Mouse (Mus musculus): ENCODE data around the gene Tmem54. TPM values are rescaled to one million over a fixed set of nuclear protein-coding genes. Genes with fewer than 3 reads are reported as not detected.
A peak's percentile ranks its signal among the peaks of the same experiment; 100 is the strongest.

The Tmem54 gene
- polyA plus RNA-seq, 1 experiment from 2014 or later = 1.5 TPM

DNA sequence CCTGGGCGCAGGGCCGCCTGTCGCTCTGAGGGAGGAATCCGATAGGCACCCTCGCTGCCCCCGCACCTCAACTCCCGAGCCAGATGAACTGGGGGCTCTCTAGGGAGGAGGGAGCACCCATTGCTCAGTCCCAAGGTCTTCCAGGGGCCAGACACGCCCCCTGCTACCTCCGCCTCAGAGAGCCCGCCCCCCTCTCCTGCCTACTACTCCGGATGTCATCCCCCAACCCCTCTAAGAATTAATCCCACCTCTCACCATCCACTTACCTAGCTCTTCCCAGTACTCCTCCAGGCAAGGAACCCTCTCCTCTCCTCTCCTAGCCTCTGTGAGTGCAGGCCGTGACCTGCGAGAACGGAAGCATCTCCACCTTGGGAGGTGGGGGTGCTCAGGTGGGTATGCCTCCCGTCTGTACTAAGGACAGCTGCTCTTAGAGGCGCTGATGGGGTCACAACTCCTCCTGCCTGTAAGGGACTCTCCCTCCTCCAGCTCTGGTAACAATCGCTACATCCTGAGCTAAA, 16.3 kb downstream of the Tmem54 start, which contains the start of gene Hpca:
Hpca (minus strand) TSS at position 468 of the 518 bp plus-strand sequence.
- ATAC-seq (replicated peaks; ENCODE audit: low FRiP score) = no peak
- peak within 1 kb of the TSS; percentile 37 for H3K9ac ChIP-seq (ENCODE audit: low read length)
- no peak for DNase-seq (ENCODE audit: low spot score)
- WGBS = under 1% methylated on average over 15 of the region's 17 CpGs
- H3K27ac ChIP-seq (ENCODE audit: low read depth, low read length) = no peak within 1 kb of the TSS
- H3K9me3 ChIP-seq (ENCODE audit: control insufficient read depth, low read length) = no peaks in the 10 kb centered on the region
- H3K4me3 ChIP-seq (ENCODE audit: low read depth, low read length) = peak within 1 kb of the TSS; percentile 33
- peaks cover 12% of the 10 kb centered on the region for H3K4me1 ChIP-seq (replicated peaks; ENCODE audit: control insufficient read depth, insufficient read depth, low read length)
- peaks cover 31% of the 10 kb centered on the region for H3K27me3 ChIP-seq (ENCODE audit: control insufficient read depth, insufficient read depth, low read length)
- H3K36me3 ChIP-seq (ENCODE audit: control insufficient read depth, insufficient read depth, low read length) = no peaks in the 10 kb centered on the region
- peak within 1 kb of the TSS; percentile 83 for H3K4me2 ChIP-seq (ENCODE audit: low read depth, low read length, severe bottlenecking)

GRCm38 (mm10) chr4:129122107-129122506, 16.8 kb downstream of the Tmem54 start:
- Histone ChIP-seq H3K4me1 (replicated peaks; ENCODE audit: control insufficient read depth, insufficient read depth, low read length) (peaks cover 12% of the 10 kb centered on the region), H3K27me3 (ENCODE audit: control insufficient read depth, insufficient read depth, low read length) (peaks cover 31% of the 10 kb centered on the region), H3K4me2 (ENCODE audit: low read depth, low read length, severe bottlenecking) (no peak overlapping the region), H3K36me3 (ENCODE audit: control insufficient read depth, insufficient read depth, low read length) (no peaks in the 10 kb centered on the region), H3K9ac (ENCODE audit: low read length) (no peak overlapping the region), H3K4me3 (ENCODE audit: low read depth, low read length) (no peak overlapping the region), H3K27ac (ENCODE audit: low read depth, low read length) (no peak overlapping the region), H3K9me3 (ENCODE audit: control insufficient read depth, low read length) (no peaks in the 10 kb centered on the region)
- no peak for DNase-seq (ENCODE audit: low spot score)
- 40% methylated on average over 9 of the region's 9 CpGs for WGBS
- ATAC-seq (replicated peaks; ENCODE audit: low FRiP score) = no peak

GRCm38 (mm10) chr4:129122719-129123118, 17.4 kb downstream of the Tmem54 start:
- no peak overlapping the region for H3K27ac ChIP-seq (ENCODE audit: low read depth, low read length)
- DNase-seq (ENCODE audit: low spot score) (no peak), ATAC-seq (replicated peaks; ENCODE audit: low FRiP score) (no peak)
- no peak overlapping the region for H3K4me2 ChIP-seq (ENCODE audit: low read depth, low read length, severe bottlenecking)
- no peaks in the 10 kb centered on the region for H3K9me3 ChIP-seq (ENCODE audit: control insufficient read depth, low read length)
- H3K36me3 ChIP-seq (ENCODE audit: control insufficient read depth, insufficient read depth, low read length) = no peaks in the 10 kb centered on the region
- peaks cover 31% of the 10 kb centered on the region for H3K27me3 ChIP-seq (ENCODE audit: control insufficient read depth, insufficient read depth, low read length)
- no peak overlapping the region for H3K4me3 ChIP-seq (ENCODE audit: low read depth, low read length)
- no peak overlapping the region for H3K9ac ChIP-seq (ENCODE audit: low read length)
- 50% methylated on average over 8 of the region's 8 CpGs for WGBS
- H3K4me1 ChIP-seq (replicated peaks; ENCODE audit: control insufficient read depth, insufficient read depth, low read length) = peaks cover 12% of the 10 kb centered on the region

- no peaks in the 10 kb centered on the region for H3K9me3 ChIP-seq (ENCODE audit: control insufficient read depth, low read length)
- no peak overlapping the region; the same call in 1 of the 2 replicates for H3K9ac ChIP-seq (ENCODE audit: low read length)
- no peak for DNase-seq (ENCODE audit: low spot score)
- no peaks in the 10 kb centered on the region for H3K36me3 ChIP-seq (ENCODE audit: control insufficient read depth, insufficient read depth, low read length)
- no peak overlapping the region for H3K4me3 ChIP-seq (ENCODE audit: low read depth, low read length)
- no peak overlapping the region for H3K4me2 ChIP-seq (ENCODE audit: low read depth, low read length, severe bottlenecking)
- H3K4me1 ChIP-seq (replicated peaks; ENCODE audit: control insufficient read depth, insufficient read depth, low read length) = peaks cover 12% of the 10 kb centered on the region
- H3K27me3 ChIP-seq (ENCODE audit: control insufficient read depth, insufficient read depth, low read length) = peaks cover 31% of the 10 kb centered on the region
- ATAC-seq (replicated peaks; ENCODE audit: low FRiP score) = no peak
- H3K27ac ChIP-seq (ENCODE audit: low read depth, low read length) = no peak overlapping the region
- 6% methylated on average over 13 of the region's 13 CpGs for WGBS
Measured at GRCm38 (mm10) chr4:129124652-129125146, 19.4 kb downstream of the Tmem54 start.

DNA sequence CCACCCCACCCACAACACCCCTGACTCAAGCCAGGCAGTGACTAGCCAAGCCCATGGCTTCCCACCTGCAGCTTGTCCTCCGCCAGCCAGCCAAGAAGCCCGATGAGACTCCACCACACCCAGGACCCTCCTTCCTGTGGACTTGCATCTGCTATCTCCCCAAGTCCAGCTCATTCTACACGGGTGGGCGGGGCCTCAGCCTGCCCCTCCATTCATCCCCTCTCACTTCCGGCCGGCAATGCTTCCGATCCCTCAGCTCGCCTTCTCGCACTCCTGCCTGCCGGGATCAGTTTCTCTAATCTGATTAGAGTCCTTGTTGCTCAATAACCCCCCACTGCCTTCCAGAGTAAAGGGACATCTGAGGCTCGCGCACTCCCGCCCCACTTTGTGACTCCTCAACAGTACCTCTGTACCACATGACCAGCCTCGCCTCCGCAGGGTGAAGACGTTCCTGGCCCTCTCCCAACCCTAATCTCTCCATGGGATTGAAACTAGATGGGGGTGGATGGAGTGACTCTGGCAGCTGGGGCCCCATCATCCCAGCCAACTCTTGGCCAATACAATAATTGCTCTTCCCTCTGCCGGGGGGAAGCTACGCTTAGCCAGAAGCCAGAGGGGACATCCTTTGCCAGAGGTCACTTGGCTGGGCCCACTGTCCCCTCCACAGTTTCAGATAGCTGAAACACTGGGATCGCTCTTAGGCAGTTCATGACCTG, 20.5 kb downstream of the Tmem54 start:
- ATAC-seq (replicated peaks; ENCODE audit: low FRiP score) (no peak), DNase-seq (ENCODE audit: low spot score) (no peak)
- peaks cover 14% of the 10 kb centered on the region for H3K4me1 ChIP-seq (replicated peaks; ENCODE audit: control insufficient read depth, insufficient read depth, low read length)
- H3K9me3 ChIP-seq (ENCODE audit: control insufficient read depth, low read length) = no peaks in the 10 kb centered on the region
- H3K27ac ChIP-seq (ENCODE audit: low read depth, low read length) = no peak overlapping the region
- 6% methylated on average over 19 of the region's 19 CpGs for WGBS
- peaks cover 24% of the 10 kb centered on the region for H3K27me3 ChIP-seq (ENCODE audit: control insufficient read depth, insufficient read depth, low read length)
- H3K4me2 ChIP-seq (ENCODE audit: low read depth, low read length, severe bottlenecking) = peak overlapping the region; percentile 37
- no peaks in the 10 kb centered on the region for H3K36me3 ChIP-seq (ENCODE audit: control insufficient read depth, insufficient read depth, low read length)
- peak overlapping the region; percentile 19 for H3K4me3 ChIP-seq (ENCODE audit: low read depth, low read length)
- no peak overlapping the region for H3K9ac ChIP-seq (ENCODE audit: low read length)

- H3K4me2 ChIP-seq (ENCODE audit: low read depth, low read length, severe bottlenecking) = no peak overlapping the region
- no peak overlapping the region for H3K9ac ChIP-seq (ENCODE audit: low read length)
- no peak for ATAC-seq (replicated peaks; ENCODE audit: low FRiP score)
- no peak overlapping the region for H3K4me3 ChIP-seq (ENCODE audit: low read depth, low read length)
- peaks cover 3% of the 10 kb centered on the region; the same call in 1 of the 2 replicates for H3K27me3 ChIP-seq (ENCODE audit: control insufficient read depth, insufficient read depth, low read length)
- no peaks in the 10 kb centered on the region for H3K36me3 ChIP-seq (ENCODE audit: control insufficient read depth, insufficient read depth, low read length)
- DNase-seq (ENCODE audit: low spot score) = no peak
- peaks cover 9% of the 10 kb centered on the region; the same call in 1 of the 2 replicates for H3K4me1 ChIP-seq (replicated peaks; ENCODE audit: control insufficient read depth, insufficient read depth, low read length)
- H3K27ac ChIP-seq (ENCODE audit: low read depth, low read length) = no peak overlapping the region
- 68% methylated on average over 13 of the region's 13 CpGs for WGBS
- no peaks in the 10 kb centered on the region for H3K9me3 ChIP-seq (ENCODE audit: control insufficient read depth, low read length)
Measured at GRCm38 (mm10) chr4:129128582-129129338, 23.4 kb downstream of the Tmem54 start.

DNA sequence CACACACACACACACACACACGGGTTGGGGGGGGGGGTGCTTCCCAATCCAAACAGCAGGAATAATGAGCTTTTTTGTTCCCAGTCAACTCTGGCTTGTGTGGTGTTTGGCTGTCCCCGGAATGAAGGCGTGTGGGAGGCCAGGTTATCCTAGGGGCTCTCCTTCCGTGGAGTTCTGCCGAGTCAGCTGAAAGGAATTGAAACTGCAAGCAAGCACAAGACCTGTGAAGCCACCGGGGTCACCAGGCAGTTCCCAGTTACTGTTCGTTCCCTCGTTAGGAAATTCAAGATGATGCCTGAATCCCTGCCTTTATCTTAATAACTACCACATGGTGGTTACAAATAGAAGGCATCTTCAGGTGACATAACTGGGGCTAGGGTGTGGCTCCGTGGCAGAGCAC, 24.0 kb downstream of the Tmem54 start:
- Histone ChIP-seq H3K27ac (ENCODE audit: low read depth, low read length) (no peak overlapping the region), H3K36me3 (ENCODE audit: control insufficient read depth, insufficient read depth, low read length) (no peaks in the 10 kb centered on the region), H3K9ac (ENCODE audit: low read length) (no peak overlapping the region), H3K4me2 (ENCODE audit: low read depth, low read length, severe bottlenecking) (no peak overlapping the region), H3K4me1 (replicated peaks; ENCODE audit: control insufficient read depth, insufficient read depth, low read length) (peaks cover 9% of the 10 kb centered on the region; the same call in 1 of the 2 replicates), H3K27me3 (ENCODE audit: control insufficient read depth, insufficient read depth, low read length) (peaks cover 3% of the 10 kb centered on the region; the same call in 1 of the 2 replicates), H3K4me3 (ENCODE audit: low read depth, low read length) (no peak overlapping the region), H3K9me3 (ENCODE audit: control insufficient read depth, low read length) (no peaks in the 10 kb centered on the region)
- DNase-seq (ENCODE audit: low spot score) = no peak
- no peak for ATAC-seq (replicated peaks; ENCODE audit: low FRiP score)
- 47% methylated on average over 9 of the region's 9 CpGs for WGBS

GRCm38 (mm10) chr4:129130149-129130548, 24.8 kb downstream of the Tmem54 start:
- peak; percentile 84 for DNase-seq (ENCODE audit: low spot score)
- H3K36me3 ChIP-seq (ENCODE audit: control insufficient read depth, insufficient read depth, low read length) = no peaks in the 10 kb centered on the region
- peak overlapping the region; percentile 14; the same call in 1 of the 2 replicates for H3K4me3 ChIP-seq (ENCODE audit: low read depth, low read length)
- H3K9me3 ChIP-seq (ENCODE audit: control insufficient read depth, low read length) = no peaks in the 10 kb centered on the region
- 4% methylated on average over 8 of the region's 8 CpGs for WGBS
- peaks cover 5% of the 10 kb centered on the region; the same call in 1 of the 2 replicates for H3K27me3 ChIP-seq (ENCODE audit: control insufficient read depth, insufficient read depth, low read length)
- ATAC-seq (replicated peaks; ENCODE audit: low FRiP score) = peak; percentile 66
- H3K27ac ChIP-seq (ENCODE audit: low read depth, low read length) = no peak overlapping the region
- H3K4me1 ChIP-seq (replicated peaks; ENCODE audit: control insufficient read depth, insufficient read depth, low read length) = peaks cover 9% of the 10 kb centered on the region; the same call in 1 of the 2 replicates
- peak overlapping the region; percentile 39; the same call in 1 of the 2 replicates for H3K4me2 ChIP-seq (ENCODE audit: low read depth, low read length, severe bottlenecking)
- H3K9ac ChIP-seq (ENCODE audit: low read length) = peak overlapping the region; percentile 8; the same call in 1 of the 2 replicates
